ENCODE assay signal across 20 mouse cellular contexts in genomic region chr7:46880992-46881391, GRCm38 (mm10). TPM values are rescaled to one million over a fixed set of nuclear protein-coding genes. Genes with fewer than 3 reads are reported as not detected.
"Had no signal": no experiment of that assay in that cellular context is flagged by ENCODE, and none has a peak within 500 bp of the region (broad histone marks: within the 10 kb centered on the region; RNA-seq: fewer than 3 reads in every experiment).

No protein-coding gene starts in this region.

- H3K27me3 ChIP-seq: limb, embryonic 15.5 days; liver, embryonic 12.5 days; midbrain, embryonic 15.5 days; neural tube, embryonic 12.5 days; stomach, embryonic 15.5 days had no signal

- H3K4me1 ChIP-seq: limb, embryonic 15.5 days; midbrain, embryonic 15.5 days; neural tube, embryonic 12.5 days; stomach, embryonic 15.5 days had no signal

- H3K4me3 ChIP-seq: limb, embryonic 15.5 days; liver, embryonic 12.5 days; midbrain, embryonic 15.5 days; neural tube, embryonic 12.5 days; stomach, embryonic 15.5 days had no signal

- DNase-seq: kidney, adult 9 months; kidney, postnatal 36 days; layer of hippocampus, adult 9-11 months; layer of hippocampus, postnatal 36 days; lung, embryonic 14.5 days; lung, postnatal 14 days; right cerebral cortex, postnatal 14 days; thymus, postnatal 36 days had no signal

- H3K27ac ChIP-seq: kidney, postnatal 0 days; limb, embryonic 15.5 days; liver, embryonic 12.5 days; midbrain, embryonic 15.5 days; neural tube, embryonic 12.5 days; stomach, embryonic 15.5 days had no signal

- H3K9me3 ChIP-seq: limb, embryonic 15.5 days; liver, embryonic 12.5 days; midbrain, embryonic 15.5 days; neural tube, embryonic 12.5 days; stomach, embryonic 15.5 days had no signal

- ATAC-seq: liver, embryonic 12.5 days; midbrain, embryonic 15.5 days had no signal

- H3K9ac ChIP-seq: limb, embryonic 15.5 days; liver, embryonic 12.5 days; lung, embryonic 14.5 days; midbrain, embryonic 15.5 days; neural tube, embryonic 12.5 days; stomach, embryonic 15.5 days had no signal

RNA-seq across cellular contexts. Expression of gene Ldhc, which starts 20.0 kb away (rescaled TPM):
- total RNA-seq: layer of hippocampus, adult 18-20 months; layer of hippocampus, postnatal 36 days; left cerebral cortex, adult 8-10 months; left cerebral cortex, postnatal 25 days had no signal
- polyA plus RNA-seq: kidney, postnatal 0 days; midbrain, embryonic 11.5 days; neural tube, embryonic 12.5 days; spleen, adult 2 months; thymus, postnatal 0 days had no signal
